Mouse (Mus musculus) spleen, postnatal 0 days (tissue): ENCODE data around the gene Slc38a2. TPM values are rescaled to one million over a fixed set of nuclear protein-coding genes. Genes with fewer than 3 reads are reported as not detected.

Experiments used
- polyA plus RNA-seq: library from polyadenylated mRNA; unstranded; fragments of >200 nt; fragmentation: Nextera tagmentation; extraction: Ambion mirVana; gene quantifications from 2 replicates; pipeline ENCODE4 v1.2.1, GENCODE M21; 2015

The Slc38a2 gene
- polyA plus RNA-seq = 35.4 and 39.9 TPM in 2 replicates

DNA sequence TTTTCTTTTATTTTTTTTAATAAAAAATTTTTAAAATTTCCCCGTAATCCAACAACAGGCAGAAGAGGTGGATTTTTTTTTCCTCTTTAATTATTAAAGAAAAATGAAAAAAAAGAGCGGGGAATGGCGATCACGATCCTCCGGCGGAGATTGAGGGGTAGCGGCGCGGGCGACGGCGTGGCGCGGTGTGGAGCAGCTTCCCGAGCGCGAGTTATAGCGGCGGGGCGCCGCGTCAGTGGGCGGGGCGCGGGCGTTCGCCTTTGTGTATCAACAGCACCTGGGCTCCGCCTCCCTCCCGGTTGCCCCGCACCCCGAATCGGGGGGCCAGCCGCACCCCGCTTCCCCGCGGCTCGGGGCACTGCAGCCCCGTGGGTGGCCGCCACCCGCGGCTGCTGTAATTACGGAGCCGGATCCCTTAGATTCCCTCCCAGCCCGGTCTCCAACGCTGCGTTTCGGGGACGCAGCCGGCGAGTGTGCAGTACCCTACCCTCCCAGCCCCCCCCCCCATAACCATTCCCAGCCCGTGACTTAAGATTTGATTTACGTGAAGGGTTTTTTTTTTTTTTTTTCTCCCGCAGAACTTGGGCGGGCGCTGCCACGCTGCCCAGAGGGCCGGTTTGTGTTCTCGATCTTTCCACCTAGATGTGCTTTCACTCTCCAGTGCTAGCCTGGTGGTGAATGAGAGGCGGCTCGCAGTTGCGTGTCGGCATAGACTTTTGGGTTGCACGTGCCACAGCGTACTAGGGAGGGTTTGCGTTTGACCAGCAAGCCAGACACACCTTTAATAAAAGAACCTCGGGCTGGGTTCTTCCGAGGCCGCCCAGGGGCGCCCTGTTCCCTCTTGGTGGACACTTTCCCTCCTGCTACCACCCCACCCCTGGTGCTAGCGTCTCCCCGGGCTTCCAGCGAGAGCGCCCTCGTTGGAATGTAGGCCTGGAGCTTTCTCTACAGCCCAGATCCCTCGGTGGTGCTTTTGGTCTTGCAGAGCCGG lies at the start of gene Slc38a2:
Gene Slc38a2 (minus strand): TSS at position 210 of the 991 bp plus-strand sequence.

DNA sequence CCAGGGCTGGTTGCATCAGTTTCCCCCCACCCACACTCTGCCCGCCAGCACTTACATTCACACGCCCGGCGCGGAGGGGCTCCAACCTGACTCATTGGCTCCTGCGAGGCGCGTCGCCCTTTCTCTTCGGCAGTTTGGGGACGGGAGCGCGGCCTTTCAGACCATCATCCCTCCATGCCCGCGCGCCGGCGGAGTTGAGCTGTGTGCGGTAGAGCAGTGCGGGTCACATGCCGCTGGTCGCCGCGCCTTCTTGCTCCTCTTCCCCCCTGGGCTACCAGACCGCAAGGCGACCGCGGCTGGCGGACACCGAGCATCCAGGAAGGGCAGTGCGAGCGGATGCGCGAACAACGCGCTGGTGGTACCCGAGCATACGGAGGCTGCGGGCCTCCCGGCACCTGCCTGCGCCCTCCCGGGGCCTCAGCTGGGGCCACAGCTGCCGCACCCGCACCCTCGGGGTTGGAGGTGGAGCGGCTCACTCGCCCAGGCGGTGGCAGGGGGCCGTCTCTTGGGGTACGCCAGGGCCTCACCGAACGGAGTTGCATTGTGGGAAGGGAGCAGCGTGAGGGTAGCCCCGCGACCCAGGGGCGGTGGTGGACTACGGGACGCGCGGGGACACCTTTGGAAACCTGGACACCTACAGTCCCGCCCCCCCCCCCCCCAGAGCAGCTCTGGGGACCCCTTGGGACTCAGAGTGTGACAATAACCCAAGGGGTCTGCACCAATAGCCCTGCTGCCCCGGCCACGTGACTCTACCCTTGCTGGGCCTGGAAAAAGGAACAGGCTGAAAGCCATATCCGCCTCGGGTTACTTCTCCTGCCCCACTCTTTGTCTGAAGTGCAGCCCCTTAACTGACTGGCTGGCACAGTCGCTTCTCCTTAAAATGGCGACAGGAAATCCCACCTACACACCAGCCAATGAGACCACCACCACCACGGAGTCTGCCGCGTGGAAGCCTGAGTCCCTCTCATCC lies 56.8 kb downstream of the Slc38a2 start, which contains the start of gene Slc38a1:
Gene Slc38a1 (minus strand): TSS at position 478 of the 970 bp plus-strand sequence.

Other genes starting within 250 kb of the Slc38a2 start
- 65.7 and 66.3 TPM in 2 replicates for gene Scaf11, start 238.9 kb downstream of the Slc38a2 start, polyA plus RNA-seq
- gene Slc38a1, start 56.8 kb downstream of the Slc38a2 start, polyA plus RNA-seq = 31.4 and 32.7 TPM in 2 replicates